In the genomic region with DNA sequence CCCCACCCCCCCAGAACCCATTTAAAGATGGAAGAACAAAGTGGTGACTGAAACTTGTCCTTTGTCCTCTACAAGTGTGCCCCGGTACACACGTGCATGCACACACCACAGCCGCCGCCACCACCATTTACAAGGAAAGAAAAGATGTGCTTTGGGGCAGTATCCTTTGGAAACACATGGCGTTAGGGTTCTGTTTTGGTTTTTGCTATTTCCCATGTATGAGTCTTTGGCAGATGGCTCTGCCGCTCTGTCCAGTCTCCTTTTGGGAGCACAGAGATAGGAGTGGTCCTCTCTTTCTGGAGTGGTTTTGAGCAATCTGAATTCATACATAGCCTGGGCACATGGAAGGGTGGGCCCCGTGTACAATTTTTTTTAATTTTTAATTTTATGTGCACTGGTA, we compare ENCODE assay signal across 26 mouse cellular contexts. TPM values are rescaled to one million over a fixed set of nuclear protein-coding genes. Genes with fewer than 3 reads are reported as not detected.
DNase-seq lines count a peak whose midpoint lies in the region; ATAC-seq and TF ChIP-seq lines count a peak whose summit lies in the region.
"Had no signal": no experiment of that assay in that cellular context is flagged by ENCODE, and none has a peak within 500 bp of the region (broad histone marks: within the 10 kb centered on the region; RNA-seq: fewer than 3 reads in every experiment).

No protein-coding gene starts in this region.

- no peak for TF ChIP-seq EP300 in CH12.LX (IDR thresholded peaks at IDR 0.05; ENCODE audit: low read length)

- H3K4me2 ChIP-seq in CH12.LX (ENCODE audit: insufficient read depth, low read depth, poor library complexity, severe bottlenecking) = no peak overlapping the region
- no peak overlapping the region for H3K4me2 ChIP-seq in kidney, embryonic 14.5 days (replicated peaks; ENCODE audit: low read depth, low read length)
- no peak overlapping the region for H3K4me2 ChIP-seq in forebrain, embryonic 15.5 days (replicated peaks)
- H3K4me2 ChIP-seq in hindbrain, embryonic 13.5 days = no peak overlapping the region
- H3K4me2 ChIP-seq: embryonic facial prominence, embryonic 12.5 days; embryonic facial prominence, embryonic 15.5 days; heart, embryonic 13.5 days; hindbrain, embryonic 15.5 days; kidney, embryonic 15.5 days had no signal

- no peak for TF ChIP-seq POLR2A in cerebellum, adult 2 months (IDR thresholded peaks at IDR 0.05; ENCODE audit: borderline replicate concordance, insufficient read depth, low read length)
- TF ChIP-seq POLR2A in CH12.LX (IDR thresholded peaks at IDR 0.05; ENCODE audit: low read depth, low read length) = no peak

- TF ChIP-seq CTCF in cerebellum, adult 2 months (IDR thresholded peaks at IDR 0.05; ENCODE audit: borderline replicate concordance, insufficient read depth, low read depth, low read length) = no peak
- no peak for TF ChIP-seq CTCF in CH12.LX (conservative IDR thresholded peaks at IDR 0.05 in 1 of 2, IDR thresholded peaks at IDR 0.05 in 1 of 2; ENCODE audit: low read depth in 2 of 2, low read length in 2 of 2)

- H3K9ac ChIP-seq in CH12.LX (ENCODE audit: insufficient read depth, low read depth) = no peak overlapping the region
- no peak overlapping the region for H3K9ac ChIP-seq in kidney, embryonic 14.5 days (ENCODE audit: low read depth, low read length)
- no peak overlapping the region for H3K9ac ChIP-seq in forebrain, embryonic 15.5 days (replicated peaks)
- H3K9ac ChIP-seq in hindbrain, embryonic 13.5 days = no peak overlapping the region
- H3K9ac ChIP-seq: embryonic facial prominence, embryonic 12.5 days; embryonic facial prominence, embryonic 15.5 days; heart, embryonic 13.5 days; hindbrain, embryonic 15.5 days; kidney, embryonic 15.5 days had no signal

- ATAC-seq in kidney, embryonic 14.5 days (ENCODE audit: low FRiP score, low TSS enrichment) = no peak
- ATAC-seq in forebrain, embryonic 15.5 days (replicated peaks) = no peak
- ATAC-seq in hindbrain, embryonic 13.5 days (ENCODE audit: low FRiP score) = no peak
- ATAC-seq: activated CD4-positive, CD25-positive, alpha-beta regulatory T cell, adult 4 months; CD4-positive, CD25-positive, alpha-beta regulatory T cell, adult 4 months; forebrain, embryonic 14.5 days; intestine, postnatal 0 days had no signal

- no peaks in the 10 kb centered on the region for H3K9me3 ChIP-seq in CH12.LX (replicated peaks; ENCODE audit: low read length)
- no peaks in the 10 kb centered on the region for H3K9me3 ChIP-seq in kidney, embryonic 14.5 days (ENCODE audit: control insufficient read depth, low read length)
- no peaks in the 10 kb centered on the region for H3K9me3 ChIP-seq in forebrain, embryonic 15.5 days
- H3K9me3 ChIP-seq in hindbrain, embryonic 13.5 days = no peaks in the 10 kb centered on the region
- H3K9me3 ChIP-seq: embryonic facial prominence, embryonic 12.5 days; embryonic facial prominence, embryonic 15.5 days; heart, embryonic 10.5 days; heart, embryonic 13.5 days; hindbrain, embryonic 15.5 days; kidney, embryonic 15.5 days had no signal

- peak; percentile 49 to 53 for DNase-seq in cerebellum, adult 2 months
- no peak for DNase-seq in cerebellum, postnatal 4 days (ENCODE audit: low spot score in 2 of 2)
- no peak for DNase-seq in CH12.LX (ENCODE audit: extremely low read depth)
- DNase-seq in brain, adult 2 months (ENCODE audit: low read depth, low spot score) = peak; percentile 54
- peak; percentile 50 for DNase-seq in cerebellum, adult 9-11 months
- DNase-seq: adrenal gland, postnatal 10 days; adrenal gland, postnatal 36 days; gastrocnemius, postnatal 10 days; heart, adult 18-20 months; heart, postnatal 14 days; heart, postnatal 4 days; kidney, adult 2 months had no signal

- dilution Hi-C loops in CH12.LX (cut with MboI; ENCODE audit: extremely low pct_ligation_motif_present, extremely low pct_unique_long_range_greater_than_20kb, low sequenced_read_pairs) = no loop called here

- no peak for TF ChIP-seq RAD21 in CH12.LX (IDR thresholded peaks at IDR 0.05; ENCODE audit: low read depth, low read length)

- no peaks in the 10 kb centered on the region for H3K36me3 ChIP-seq in CH12.LX (replicated peaks in 1 of 2; ENCODE audit: control insufficient read depth in 1 of 2, insufficient read depth in 1 of 2, low read length in 1 of 2)
- no peaks in the 10 kb centered on the region for H3K36me3 ChIP-seq in kidney, embryonic 14.5 days (ENCODE audit: control insufficient read depth, insufficient read depth, low read length)
- H3K36me3 ChIP-seq in forebrain, embryonic 15.5 days = no peaks in the 10 kb centered on the region
- no peaks in the 10 kb centered on the region for H3K36me3 ChIP-seq in hindbrain, embryonic 13.5 days
- H3K36me3 ChIP-seq: embryonic facial prominence, embryonic 12.5 days; embryonic facial prominence, embryonic 15.5 days; heart, embryonic 10.5 days; heart, embryonic 13.5 days; hindbrain, embryonic 15.5 days; kidney, embryonic 15.5 days had no signal

- H3K79me2 ChIP-seq in CH12.LX (replicated peaks; ENCODE audit: control insufficient read depth, extremely low read depth, insufficient read depth, poor library complexity, severe bottlenecking) = no peaks in the 10 kb centered on the region

- peak overlapping the region; percentile 87 for H3K27ac ChIP-seq in cerebellum, adult 2 months (ENCODE audit: insufficient read depth, low read length)
- H3K27ac ChIP-seq in CH12.LX (ENCODE audit: insufficient read depth, low read depth) = no peak overlapping the region
- H3K27ac ChIP-seq in kidney, embryonic 14.5 days (ENCODE audit: low read depth, low read length) = no peak overlapping the region
- no peak overlapping the region for H3K27ac ChIP-seq in forebrain, embryonic 15.5 days (replicated peaks)
- no peak overlapping the region for H3K27ac ChIP-seq in hindbrain, embryonic 13.5 days
- H3K27ac ChIP-seq: embryonic facial prominence, embryonic 12.5 days; embryonic facial prominence, embryonic 15.5 days; heart, embryonic 10.5 days; heart, embryonic 13.5 days; hindbrain, embryonic 15.5 days; kidney, embryonic 15.5 days had no signal

- WGBS in cerebellum, adult 2 months = 45% methylated on average over 7 of the region's 7 CpGs
- WGBS in kidney, embryonic 14.5 days = 95% methylated on average over 7 of the region's 7 CpGs
- whole genome bisulfite sequencing in forebrain, embryonic 15.5 days = 90% methylated on average over 7 of the region's 7 CpGs
- 95% methylated on average over 7 of the region's 7 CpGs for WGBS in hindbrain, embryonic 13.5 days

- no peak overlapping the region for H3K4me3 ChIP-seq in cerebellum, adult 2 months (replicated peaks; ENCODE audit: insufficient read depth, low read depth, low read length)
- no peak overlapping the region for H3K4me3 ChIP-seq in CH12.LX (replicated peaks in 1 of 3; ENCODE audit: low read depth in 2 of 3, low read length in 2 of 3, poor library complexity in 1 of 3)
- H3K4me3 ChIP-seq in kidney, embryonic 14.5 days (ENCODE audit: low read length) = no peak overlapping the region
- H3K4me3 ChIP-seq in forebrain, embryonic 15.5 days = no peak overlapping the region
- no peak overlapping the region for H3K4me3 ChIP-seq in hindbrain, embryonic 13.5 days
- H3K4me3 ChIP-seq: embryonic facial prominence, embryonic 12.5 days; embryonic facial prominence, embryonic 15.5 days; heart, embryonic 10.5 days; heart, embryonic 13.5 days; hindbrain, embryonic 15.5 days; kidney, embryonic 15.5 days had no signal

- no peaks in the 10 kb centered on the region for H3K27me3 ChIP-seq in cerebellum, adult 2 months (ENCODE audit: control insufficient read depth, insufficient read depth, low read length)
- H3K27me3 ChIP-seq in CH12.LX (replicated peaks) = no peaks in the 10 kb centered on the region
- H3K27me3 ChIP-seq in kidney, embryonic 14.5 days (ENCODE audit: control insufficient read depth, insufficient read depth, low read length) = no peaks in the 10 kb centered on the region
- H3K27me3 ChIP-seq in forebrain, embryonic 15.5 days = no peaks in the 10 kb centered on the region
- peaks cover 3% of the 10 kb centered on the region; the same call in 1 of the 2 replicates for H3K27me3 ChIP-seq in hindbrain, embryonic 13.5 days
- H3K27me3 ChIP-seq: heart, embryonic 13.5 days; hindbrain, embryonic 15.5 days had no signal

- in situ Hi-C loops in CH12.LX (cut with MboI; ENCODE audit: low pct_ligation_motif_present, low pct_unique_long_range_greater_than_20kb, low sequenced_read_pairs) = no loop called here

- H3K4me1 ChIP-seq in cerebellum, adult 2 months (ENCODE audit: control insufficient read depth, insufficient read depth, low read length) = peaks cover 61% of the 10 kb centered on the region
- peaks cover 25 to 61% of the 10 kb centered on the region in 2 experiments for H3K4me1 ChIP-seq in CH12.LX (ENCODE audit: control insufficient read depth in 1 of 2, insufficient read depth in 2 of 2)
- peaks cover 10% of the 10 kb centered on the region; the same call in 1 of the 2 replicates for H3K4me1 ChIP-seq in kidney, embryonic 14.5 days (ENCODE audit: control insufficient read depth, insufficient read depth, low read length)
- no peaks in the 10 kb centered on the region for H3K4me1 ChIP-seq in forebrain, embryonic 15.5 days
- H3K4me1 ChIP-seq in hindbrain, embryonic 13.5 days (replicated peaks) = peaks cover 25% of the 10 kb centered on the region

TF ChIP-seq in CH12.LX, 34 proteins besides CTCF, POLR2A, EP300 and RAD21:
- TF ChIP-seq BHLHE40 (IDR thresholded peaks at IDR 0.05; ENCODE audit: low read depth, low read length) = peak; percentile 46; the same call in 1 of the 2 replicates
- TF ChIP-seq TCF12 (IDR thresholded peaks at IDR 0.05; ENCODE audit: low read depth, low read length) = no peak
- TF ChIP-seq CHD1 (IDR thresholded peaks at IDR 0.05; ENCODE audit: low read depth, low read length) = no peak
- TF ChIP-seq SMC3 (IDR thresholded peaks at IDR 0.05; ENCODE audit: low read depth, low read length) = no peak
- TF ChIP-seq JUND (conservative IDR thresholded peaks at IDR 0.05; ENCODE audit: low read depth, low read length) = no peak
- TF ChIP-seq PAX5 (IDR thresholded peaks at IDR 0.05; ENCODE audit: low read length) = no peak
- 0 out of 2 replicates have a peak, but pooled peaks have one; percentile 40 for TF ChIP-seq RCOR1 (conservative IDR thresholded peaks at IDR 0.05; ENCODE audit: low read depth, low read length)
- no peak for TF ChIP-seq MAFK (IDR thresholded peaks at IDR 0.05; ENCODE audit: insufficient replicate concordance, low read length)
- no peak for TF ChIP-seq SIN3A (IDR thresholded peaks at IDR 0.05; ENCODE audit: low read length)
- TF ChIP-seq IRF4 (IDR thresholded peaks at IDR 0.05; ENCODE audit: low read depth, low read length) = no peak

RNA-seq across cellular contexts. Expression of gene Kcnj12, which starts 8.8 kb away (rescaled TPM):
- 80.1 and 87.2 TPM in 2 replicates for polyA plus RNA-seq in cerebellum, adult 2 months (2012; rRNA removed)
- not detected in 2 replicates for total RNA-seq in CH12.LX (2012; rRNA removed)
- total RNA-seq in CH12.LX (2014; rRNA removed) = not detected in 2 replicates
- not detected in 2 replicates for polyA plus RNA-seq in CH12.LX (2012; ENCODE audit: insufficient read length, low read depth)
- 0.32 TPM in 1 of 2 replicates, not detected in the other for polyA plus RNA-seq in kidney, embryonic 14.5 days (2014; fragmentation: Nextera tagmentation; extraction: Ambion mirVana)
- polyA plus RNA-seq in forebrain, embryonic 15.5 days (2015; fragmentation: Nextera tagmentation; extraction: Ambion mirVana) = 1.6 TPM in 2 replicates
- polyA plus RNA-seq in hindbrain, embryonic 13.5 days (2015; fragmentation: Nextera tagmentation; extraction: Ambion mirVana) = 3.5 and 3.8 TPM in 2 replicates
- total RNA-seq: common myeloid progenitor, adult 5-6 weeks had no signal
- polyA plus RNA-seq: activated CD4-positive, CD25-positive, alpha-beta regulatory T cell, adult 4 months; CD4-positive, CD25-positive, alpha-beta regulatory T cell, adult 4 months had no signal

Comparison
In these comparisons a context has a peak if more than half of its experiments do, and no peak if none do; other contexts are left out.
1. DNase-seq: peak in cerebellum, adult 2 months (2 of 2), brain, adult 2 months (single experiment) and cerebellum, adult 9-11 months (single experiment); none in cerebellum, postnatal 4 days (0 of 2) and CH12.LX (single experiment).
2. RNA of gene Kcnj12, which starts 8.8 kb away (polyA plus RNA-seq): 80.1 to 87.2 TPM in cerebellum, adult 2 months; 3.5 to 3.8 TPM in hindbrain, embryonic 13.5 days, 1.6 TPM in forebrain, embryonic 15.5 days, 0.32 TPM in kidney, embryonic 14.5 days and not detected in CH12.LX; every median in the first group is over 10 times any median in the second.